Mouse (Mus musculus) thymus, postnatal 10 days (tissue): Measurements from ENCODE around the gene Rhot1.
"Not testable (repeated sequence)": the region's sequence is repeated elsewhere in the genome, so short reads cannot be mapped to it uniquely, and the experiment has no call there.

ENCODE experiments used
- DNase-seq, 2 experiments: peaks; one replicate each; pipeline ENCODE4 v3.0.0; 2021; ENCODE audit warnings: low spot score in 2 of 2

Rhot1 gene

GRCm38 (mm10) chr11:80193827-80194226 lies 15.0 kb upstream of the Rhot1 start:
- DNase-seq: no peak

GRCm38 (mm10) chr11:80196351-80196750 lies 12.5 kb upstream of the Rhot1 start:
- no peak for DNase-seq

- no peak for DNase-seq
These were observed 9.5 kb upstream of the Rhot1 start for GRCm38 (mm10) chr11:80199316-80199715.

- DNase-seq: no peak
These were observed 9.0 kb upstream of the Rhot1 start for GRCm38 (mm10) chr11:80199773-80200172.

- peak in 1 of 2 experiments; percentile 34 for DNase-seq
These were observed 8.5 kb upstream of the Rhot1 start for GRCm38 (mm10) chr11:80200326-80200725.

- DNase-seq: no peak
These were observed 6.5 kb upstream of the Rhot1 start for GRCm38 (mm10) chr11:80202296-80202695.

- no peak for DNase-seq
These were observed 4.8 kb upstream of the Rhot1 start for GRCm38 (mm10) chr11:80204037-80204436.

- no peak for DNase-seq
These were observed 3.9 kb upstream of the Rhot1 start for GRCm38 (mm10) chr11:80204941-80205340.

GRCm38 (mm10) chr11:80208465-80208859 lies 357 bp upstream of the Rhot1 start:
- DNase-seq: no peak

GRCm38 (mm10) chr11:80210321-80210720 lies 1.5 kb downstream of the Rhot1 start:
- DNase-seq: no peak

GRCm38 (mm10) chr11:80212282-80212681 lies 3.5 kb downstream of the Rhot1 start:
- DNase-seq: no peak

- no peak for DNase-seq
These were observed 6.5 kb downstream of the Rhot1 start for GRCm38 (mm10) chr11:80215291-80215690.

GRCm38 (mm10) chr11:80218657-80219293 lies 10.0 kb downstream of the Rhot1 start:
- DNase-seq: no peak

GRCm38 (mm10) chr11:80230066-80230465 lies 21.2 kb downstream of the Rhot1 start:
- not testable (repeated sequence) for DNase-seq

GRCm38 (mm10) chr11:80237278-80237677 lies 28.5 kb downstream of the Rhot1 start:
- no peak for DNase-seq

GRCm38 (mm10) chr11:80238306-80238705 lies 29.5 kb downstream of the Rhot1 start:
- DNase-seq: no peak

GRCm38 (mm10) chr11:80247026-80247425 lies 38.2 kb downstream of the Rhot1 start:
- no peak for DNase-seq

GRCm38 (mm10) chr11:80248531-80248930 lies 39.7 kb downstream of the Rhot1 start:
- DNase-seq: no peak

GRCm38 (mm10) chr11:80264137-80264536 lies 55.3 kb downstream of the Rhot1 start:
- DNase-seq: no peak

- DNase-seq: no peak
These were observed 62.3 kb downstream of the Rhot1 start for GRCm38 (mm10) chr11:80271096-80271495.

GRCm38 (mm10) chr11:80275011-80275410 lies 66.2 kb downstream of the Rhot1 start:
- no peak for DNase-seq

GRCm38 (mm10) chr11:80278054-80278453 lies 69.2 kb downstream of the Rhot1 start:
- DNase-seq: no peak

GRCm38 (mm10) chr11:80283786-80284185 lies 75.0 kb downstream of the Rhot1 start:
- DNase-seq: no peak

GRCm38 (mm10) chr11:80284641-80285040 lies 75.8 kb downstream of the Rhot1 start:
- no peak for DNase-seq
